Comparison of ENCODE assay signal across 8 mouse cellular contexts in the genomic region with DNA sequence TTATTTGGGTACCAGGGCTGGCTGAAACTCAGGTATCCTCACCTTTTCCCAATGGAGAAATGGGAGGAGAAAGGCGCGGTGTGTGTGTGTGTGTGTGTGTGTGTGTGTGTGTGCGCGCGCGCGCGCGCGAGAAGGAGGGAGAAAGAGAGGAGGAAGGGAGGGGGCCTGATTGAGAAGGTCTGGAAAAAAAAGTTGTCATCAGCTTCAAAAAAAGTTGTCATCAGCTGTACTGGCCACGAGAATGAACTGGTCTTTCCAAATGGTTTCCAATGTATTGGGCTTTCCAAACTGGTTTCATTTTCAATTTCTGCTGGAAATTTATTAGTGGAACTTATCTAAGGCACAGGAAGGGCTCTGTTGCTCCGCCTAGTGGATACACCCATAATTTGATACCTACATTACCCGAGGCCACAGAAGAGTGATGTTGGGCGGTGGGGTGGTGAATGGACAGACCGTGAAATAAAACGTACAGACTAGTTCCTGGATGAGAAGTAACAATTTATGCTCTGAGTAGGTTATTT. TPM values are rescaled to one million over a fixed set of nuclear protein-coding genes. Genes with fewer than 3 reads are reported as not detected.
A peak's percentile ranks its signal among the peaks of the same experiment; 100 is the strongest.
DNase-seq lines count a peak whose midpoint lies in the region; ATAC-seq and TF ChIP-seq lines count a peak whose summit lies in the region.

No protein-coding gene starts in this region.

- no peaks in the 10 kb centered on the region for H3K27me3 ChIP-seq in heart, embryonic 12.5 days (replicated peaks)
- no peaks in the 10 kb centered on the region for H3K27me3 ChIP-seq in kidney, embryonic 15.5 days
- no peaks in the 10 kb centered on the region for H3K27me3 ChIP-seq in limb, embryonic 15.5 days
- no peaks in the 10 kb centered on the region for H3K27me3 ChIP-seq in midbrain, postnatal 0 days (ENCODE audit: insufficient read depth, low read length)
- no peaks in the 10 kb centered on the region for H3K27me3 ChIP-seq in stomach, embryonic 14.5 days (ENCODE audit: control insufficient read depth, insufficient read depth, low read length)

- H3K36me3 ChIP-seq in heart, embryonic 12.5 days = peaks cover 13% of the 10 kb centered on the region; the same call in 1 of the 2 replicates
- H3K36me3 ChIP-seq in kidney, embryonic 15.5 days = no peaks in the 10 kb centered on the region
- no peaks in the 10 kb centered on the region for H3K36me3 ChIP-seq in limb, embryonic 15.5 days
- H3K36me3 ChIP-seq in midbrain, postnatal 0 days (ENCODE audit: insufficient read depth, low read length) = no peaks in the 10 kb centered on the region
- no peaks in the 10 kb centered on the region for H3K36me3 ChIP-seq in stomach, embryonic 14.5 days (ENCODE audit: control insufficient read depth, insufficient read depth, low read length)

- DNase-seq in CD4-positive, CD25-positive, alpha-beta regulatory T cell, adult 2 months (ENCODE audit: low read depth, low spot score) = peak; percentile 87
- DNase-seq in brain, adult 2 months (ENCODE audit: low read depth, low spot score) = peak; percentile 90
- peak; percentile 81 for DNase-seq in midbrain, postnatal 0 days (ENCODE audit: low spot score)

- peak overlapping the region; percentile 73 for H3K9ac ChIP-seq in heart, embryonic 12.5 days
- H3K9ac ChIP-seq in kidney, embryonic 15.5 days = peak overlapping the region; percentile 58
- H3K9ac ChIP-seq in limb, embryonic 15.5 days = peak overlapping the region; percentile 50
- H3K9ac ChIP-seq in midbrain, postnatal 0 days (replicated peaks; ENCODE audit: low read length, poor library complexity, severe bottlenecking) = peak overlapping the region; percentile 56
- H3K9ac ChIP-seq in stomach, embryonic 14.5 days (replicated peaks; ENCODE audit: low read depth, low read length) = no peak overlapping the region; the same call in 1 of the 2 replicates

- ATAC-seq in heart, embryonic 12.5 days (ENCODE audit: insufficient number of reproducible peaks, low FRiP score) = peak; percentile 58
- peak; percentile 79 for ATAC-seq in kidney, embryonic 15.5 days (replicated peaks; ENCODE audit: low FRiP score)
- peak; percentile 35; the same call in 1 of the 2 replicates for ATAC-seq in limb, embryonic 15.5 days (ENCODE audit: insufficient number of reproducible peaks, low FRiP score, low TSS enrichment, low read depth)
- ATAC-seq in midbrain, postnatal 0 days (ENCODE audit: low FRiP score) = peak; percentile 35; the same call in 1 of the 2 replicates
- peak; percentile 47; the same call in 1 of the 2 replicates for ATAC-seq in stomach, embryonic 14.5 days (ENCODE audit: insufficient number of reproducible peaks, insufficient read depth, low FRiP score, low read depth)

- H3K27ac ChIP-seq in embryonic fibroblast, embryonic 13.5 days (ENCODE audit: insufficient read depth, low read length) = peak overlapping the region; percentile 30; the same call in 1 of the 2 replicates
- H3K27ac ChIP-seq in heart, embryonic 12.5 days (ENCODE audit: poor library complexity, severe bottlenecking) = peak overlapping the region; percentile 80
- H3K27ac ChIP-seq in kidney, embryonic 15.5 days = peak overlapping the region; percentile 77
- H3K27ac ChIP-seq in limb, embryonic 15.5 days = peak overlapping the region; percentile 73
- no peak overlapping the region for H3K27ac ChIP-seq in midbrain, postnatal 0 days (ENCODE audit: low read depth, low read length)
- H3K27ac ChIP-seq in stomach, embryonic 14.5 days (ENCODE audit: low read length) = peak overlapping the region; percentile 55

- WGBS in heart, embryonic 12.5 days = under 1% methylated on average over 16 of the region's 16 CpGs
- WGBS in kidney, embryonic 15.5 days = under 1% methylated on average over 15 of the region's 16 CpGs
- 1% methylated on average over 16 of the region's 16 CpGs for WGBS in limb, embryonic 15.5 days
- WGBS in midbrain, postnatal 0 days = under 1% methylated on average over 7 of the region's 16 CpGs
- WGBS in stomach, embryonic 14.5 days = under 1% methylated on average over 16 of the region's 16 CpGs

- peaks cover 2% of the 10 kb centered on the region; the same call in 1 of the 2 replicates for H3K4me1 ChIP-seq in embryonic fibroblast, embryonic 13.5 days (ENCODE audit: control insufficient read depth, insufficient read depth, low read length)
- 0 out of 2 replicates have a peak, but pooled peaks cover 4% of the 10 kb centered on the region for H3K4me1 ChIP-seq in heart, embryonic 12.5 days (replicated peaks)
- H3K4me1 ChIP-seq in kidney, embryonic 15.5 days = peaks cover 11% of the 10 kb centered on the region
- peaks cover 11% of the 10 kb centered on the region; the same call in 1 of the 2 replicates for H3K4me1 ChIP-seq in limb, embryonic 15.5 days
- no peaks in the 10 kb centered on the region; the same call in 1 of the 2 replicates for H3K4me1 ChIP-seq in midbrain, postnatal 0 days (ENCODE audit: insufficient read depth, low read length)
- H3K4me1 ChIP-seq in stomach, embryonic 14.5 days (ENCODE audit: control insufficient read depth, insufficient read depth, low read length) = no peaks in the 10 kb centered on the region

- TF ChIP-seq CTCF in embryonic fibroblast, embryonic 13.5 days (IDR thresholded peaks at IDR 0.05; ENCODE audit: borderline replicate concordance, insufficient read depth, low read length) = no peak
- peak; percentile 77 for TF ChIP-seq CTCF in midbrain, postnatal 0 days (IDR thresholded peaks at IDR 0.05)

- H3K4me2 ChIP-seq in heart, embryonic 12.5 days = peak overlapping the region; percentile 98
- H3K4me2 ChIP-seq in kidney, embryonic 15.5 days = peak overlapping the region; percentile 97
- peak overlapping the region; percentile 96 for H3K4me2 ChIP-seq in limb, embryonic 15.5 days
- peak overlapping the region; percentile 98 for H3K4me2 ChIP-seq in midbrain, postnatal 0 days (ENCODE audit: low read depth, low read length, poor library complexity, severe bottlenecking)
- H3K4me2 ChIP-seq in stomach, embryonic 14.5 days (replicated peaks; ENCODE audit: low read depth, low read length) = peak overlapping the region; percentile 94

- peak overlapping the region; percentile 71 for H3K4me3 ChIP-seq in embryonic fibroblast, embryonic 13.5 days (ENCODE audit: insufficient read depth, low read length)
- H3K4me3 ChIP-seq in heart, embryonic 12.5 days = peak overlapping the region; percentile 63
- peak overlapping the region; percentile 60 for H3K4me3 ChIP-seq in kidney, embryonic 15.5 days (replicated peaks)
- H3K4me3 ChIP-seq in limb, embryonic 15.5 days = peak overlapping the region; percentile 56
- H3K4me3 ChIP-seq in midbrain, postnatal 0 days (ENCODE audit: low read depth, low read length) = peak overlapping the region; percentile 52
- H3K4me3 ChIP-seq in stomach, embryonic 14.5 days (ENCODE audit: low read depth, low read length) = peak overlapping the region; percentile 64

- TF ChIP-seq POLR2A in embryonic fibroblast, embryonic 13.5 days (IDR thresholded peaks at IDR 0.05; ENCODE audit: low read depth, low read length) = peak; percentile 29; the same call in 1 of the 2 replicates

- peaks cover 16% of the 10 kb centered on the region for H3K9me3 ChIP-seq in heart, embryonic 12.5 days (replicated peaks)
- H3K9me3 ChIP-seq in kidney, embryonic 15.5 days (replicated peaks) = no peaks in the 10 kb centered on the region
- no peaks in the 10 kb centered on the region for H3K9me3 ChIP-seq in limb, embryonic 15.5 days
- H3K9me3 ChIP-seq in midbrain, postnatal 0 days (ENCODE audit: low read length) = no peaks in the 10 kb centered on the region
- H3K9me3 ChIP-seq in stomach, embryonic 14.5 days (ENCODE audit: control insufficient read depth, low read depth, low read length) = no peaks in the 10 kb centered on the region; the same call in 1 of the 2 replicates

RNA-seq across cellular contexts. Expression of gene Ube2l6, which starts 0.5 kb away (rescaled TPM):
- 17.1 and 17.6 TPM in 2 replicates for polyA plus RNA-seq in embryonic fibroblast, embryonic 13.5 days (2011; ENCODE audit: insufficient read length, low read depth, missing spikeins)
- polyA plus RNA-seq in heart, embryonic 12.5 days (2016; fragmentation: Nextera tagmentation; extraction: Ambion mirVana) = 90.0 and 95.3 TPM in 2 replicates
- polyA plus RNA-seq in kidney, embryonic 15.5 days (2015; fragmentation: Nextera tagmentation; extraction: Ambion mirVana) = 42.8 and 51.1 TPM in 2 replicates
- 45.5 and 49.2 TPM in 2 replicates for polyA plus RNA-seq in limb, embryonic 15.5 days (2015; fragmentation: Nextera tagmentation; extraction: Ambion mirVana)
- 14.0 and 16.5 TPM in 2 replicates for total RNA-seq in midbrain, postnatal 0 days (2014; rRNA removed)
- polyA plus RNA-seq in midbrain, postnatal 0 days (2015; fragmentation: Nextera tagmentation; extraction: Ambion mirVana) = 14.2 and 15.1 TPM in 2 replicates
- 36.2 and 38.0 TPM in 2 replicates for polyA plus RNA-seq in stomach, embryonic 14.5 days (2014; fragmentation: Nextera tagmentation; extraction: Ambion mirVana)

RNA-seq across cellular contexts. Expression of gene Smtnl1, which starts 23.4 kb away (rescaled TPM):
- not detected in 2 replicates for polyA plus RNA-seq in embryonic fibroblast, embryonic 13.5 days (2011; ENCODE audit: insufficient read length, low read depth, missing spikeins)
- polyA plus RNA-seq in heart, embryonic 12.5 days (2016; fragmentation: Nextera tagmentation; extraction: Ambion mirVana) = 0.17 and 0.43 TPM in 2 replicates
- polyA plus RNA-seq in kidney, embryonic 15.5 days (2015; fragmentation: Nextera tagmentation; extraction: Ambion mirVana) = 0.42 and 0.43 TPM in 2 replicates
- 0.76 and 3.4 TPM in 2 replicates for polyA plus RNA-seq in limb, embryonic 15.5 days (2015; fragmentation: Nextera tagmentation; extraction: Ambion mirVana)
- total RNA-seq in midbrain, postnatal 0 days (2014; rRNA removed) = not detected in 2 replicates
- polyA plus RNA-seq in midbrain, postnatal 0 days (2015; fragmentation: Nextera tagmentation; extraction: Ambion mirVana) = not detected in 2 replicates
- not detected in 2 replicates for polyA plus RNA-seq in stomach, embryonic 14.5 days (2014; fragmentation: Nextera tagmentation; extraction: Ambion mirVana)

RNA-seq across cellular contexts. Expression of gene Serping1, which starts 23.9 kb away (rescaled TPM):
- polyA plus RNA-seq in embryonic fibroblast, embryonic 13.5 days (2011; ENCODE audit: insufficient read length, low read depth, missing spikeins) = 27.3 and 40.2 TPM in 2 replicates
- polyA plus RNA-seq in heart, embryonic 12.5 days (2016; fragmentation: Nextera tagmentation; extraction: Ambion mirVana) = 32.2 and 32.8 TPM in 2 replicates
- 86.7 and 109 TPM in 2 replicates for polyA plus RNA-seq in kidney, embryonic 15.5 days (2015; fragmentation: Nextera tagmentation; extraction: Ambion mirVana)
- polyA plus RNA-seq in limb, embryonic 15.5 days (2015; fragmentation: Nextera tagmentation; extraction: Ambion mirVana) = 47.0 and 55.8 TPM in 2 replicates
- 19.9 and 20.9 TPM in 2 replicates for total RNA-seq in midbrain, postnatal 0 days (2014; rRNA removed)
- polyA plus RNA-seq in midbrain, postnatal 0 days (2015; fragmentation: Nextera tagmentation; extraction: Ambion mirVana) = 30.6 and 31.9 TPM in 2 replicates
- 84.2 and 93.7 TPM in 2 replicates for polyA plus RNA-seq in stomach, embryonic 14.5 days (2014; fragmentation: Nextera tagmentation; extraction: Ambion mirVana)

RNA-seq across cellular contexts. Expression of gene Timm10, which starts 27.7 kb away (rescaled TPM):
- polyA plus RNA-seq in embryonic fibroblast, embryonic 13.5 days (2011; ENCODE audit: insufficient read length, low read depth, missing spikeins) = 25.3 and 31.1 TPM in 2 replicates
- polyA plus RNA-seq in heart, embryonic 12.5 days (2016; fragmentation: Nextera tagmentation; extraction: Ambion mirVana) = 62.2 and 65.6 TPM in 2 replicates
- 54.2 and 54.4 TPM in 2 replicates for polyA plus RNA-seq in kidney, embryonic 15.5 days (2015; fragmentation: Nextera tagmentation; extraction: Ambion mirVana)
- 45.0 and 49.8 TPM in 2 replicates for polyA plus RNA-seq in limb, embryonic 15.5 days (2015; fragmentation: Nextera tagmentation; extraction: Ambion mirVana)
- 43.6 and 62.5 TPM in 2 replicates for total RNA-seq in midbrain, postnatal 0 days (2014; rRNA removed)
- 85.0 and 99.0 TPM in 2 replicates for polyA plus RNA-seq in midbrain, postnatal 0 days (2015; fragmentation: Nextera tagmentation; extraction: Ambion mirVana)
- 50.2 and 60.2 TPM in 2 replicates for polyA plus RNA-seq in stomach, embryonic 14.5 days (2014; fragmentation: Nextera tagmentation; extraction: Ambion mirVana)

RNA-seq across cellular contexts. Expression of gene Slc43a1, which starts 39.5 kb away (rescaled TPM):
- polyA plus RNA-seq in embryonic fibroblast, embryonic 13.5 days (2011; ENCODE audit: insufficient read length, low read depth, missing spikeins) = 6.6 and 8.7 TPM in 2 replicates
- polyA plus RNA-seq in heart, embryonic 12.5 days (2016; fragmentation: Nextera tagmentation; extraction: Ambion mirVana) = 21.8 and 23.0 TPM in 2 replicates
- 16.5 and 20.7 TPM in 2 replicates for polyA plus RNA-seq in kidney, embryonic 15.5 days (2015; fragmentation: Nextera tagmentation; extraction: Ambion mirVana)
- 14.5 and 16.5 TPM in 2 replicates for polyA plus RNA-seq in limb, embryonic 15.5 days (2015; fragmentation: Nextera tagmentation; extraction: Ambion mirVana)
- total RNA-seq in midbrain, postnatal 0 days (2014; rRNA removed) = 0.99 and 1.8 TPM in 2 replicates
- 0.34 and 0.46 TPM in 2 replicates for polyA plus RNA-seq in midbrain, postnatal 0 days (2015; fragmentation: Nextera tagmentation; extraction: Ambion mirVana)
- 19.8 and 21.1 TPM in 2 replicates for polyA plus RNA-seq in stomach, embryonic 14.5 days (2014; fragmentation: Nextera tagmentation; extraction: Ambion mirVana)
